Mouse (Mus musculus): ENCODE data around the gene Fbxw10. TPM values are rescaled to one million over a fixed set of nuclear protein-coding genes. Genes with fewer than 3 reads are reported as not detected.

The Fbxw10 gene
- polyA plus RNA-seq, 1 experiment from 2014 or later = 0.25 TPM

DNA sequence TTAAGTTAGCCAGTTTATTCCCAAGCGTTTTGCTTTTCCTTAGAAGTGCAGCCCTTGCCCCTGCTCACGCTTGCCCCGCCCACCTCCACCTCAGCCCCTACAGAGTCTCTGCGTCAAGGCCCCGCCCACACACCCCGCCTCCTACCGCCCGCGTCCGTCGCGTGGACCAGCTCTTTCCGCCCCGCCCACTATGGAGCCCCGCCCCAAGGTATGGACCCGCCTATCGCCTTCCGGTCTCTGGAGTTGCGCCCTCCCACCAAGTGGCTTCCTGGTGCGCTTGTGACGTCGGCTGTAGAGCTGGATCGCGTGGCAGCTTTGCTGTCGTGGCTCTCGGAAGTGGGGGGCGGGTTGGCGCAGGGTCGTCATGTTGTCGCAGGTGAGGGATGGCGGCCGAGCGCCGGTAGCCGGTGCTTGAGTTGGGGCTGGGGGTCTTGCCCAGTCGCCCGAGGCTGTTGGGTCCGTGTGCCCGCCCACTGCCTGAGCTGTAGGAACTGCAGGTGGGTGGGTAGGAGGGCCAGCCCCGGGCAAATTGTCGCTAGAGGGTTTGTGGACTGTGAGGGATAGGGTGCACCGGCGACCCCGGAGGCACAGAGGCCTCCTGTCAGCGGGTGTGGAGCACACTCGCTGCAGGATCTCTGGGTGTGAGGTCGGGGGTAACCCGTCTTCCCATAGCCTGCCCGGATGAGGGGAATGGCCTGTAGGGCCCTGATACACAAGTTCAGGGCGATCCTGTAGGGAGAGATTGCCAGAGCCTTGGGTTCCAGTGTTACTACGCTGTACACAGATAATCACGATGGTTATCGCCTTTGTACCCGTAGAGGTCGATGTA, 32.6 kb downstream of the Fbxw10 start, which contains the start of gene Tvp23b:
Tvp23b (plus strand) TSS at position 236 of the 829 bp plus-strand sequence.
- Histone ChIP-seq H3K27me3 (replicated peaks; ENCODE audit: control insufficient read depth, insufficient read depth, low read length) (no peaks in the 10 kb centered on the region), H3K9me3 (ENCODE audit: control insufficient read depth, low read length) (no peaks in the 10 kb centered on the region), H3K36me3 (ENCODE audit: control insufficient read depth, insufficient read depth) (0 out of 2 replicates have a peak, but pooled peaks cover 2% of the 10 kb centered on the region), H3K9ac (replicated peaks; ENCODE audit: low read depth, low read length) (peak within 1 kb of the TSS; percentile 81), H3K4me2 (ENCODE audit: low read length) (peak within 1 kb of the TSS; percentile 77), H3K27ac (ENCODE audit: low read length) (peak within 1 kb of the TSS; percentile 70), H3K4me1 (replicated peaks; ENCODE audit: control insufficient read depth, insufficient read depth, low read length) (peaks cover 12% of the 10 kb centered on the region), H3K4me3 (replicated peaks; ENCODE audit: low read length) (peak within 1 kb of the TSS; percentile 53)
- peak; percentile 97 for ATAC-seq
- WGBS = 1% methylated on average over 55 of the region's 55 CpGs

DNA sequence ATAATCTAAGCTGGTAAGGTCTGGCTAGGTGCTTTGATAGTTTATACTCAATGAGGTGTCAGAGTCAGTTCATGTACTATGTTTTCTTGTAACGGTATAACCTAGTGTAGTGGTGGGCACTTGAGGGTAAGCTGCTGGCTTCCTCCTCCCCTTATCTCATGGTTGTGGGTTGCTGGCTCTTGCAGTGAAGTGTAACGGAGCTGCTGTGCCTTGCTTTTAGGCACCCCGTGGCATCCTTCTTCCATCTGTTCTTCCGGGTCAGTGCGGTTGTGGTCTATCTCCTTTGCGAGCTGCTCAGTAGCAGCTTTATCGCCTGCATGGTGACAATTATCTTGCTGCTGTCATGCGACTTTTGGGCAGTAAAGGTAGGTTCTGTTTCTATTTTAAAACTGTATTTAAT, 36.5 kb downstream of the Fbxw10 start:
- Histone ChIP-seq H3K9ac (replicated peaks; ENCODE audit: low read depth, low read length) (no peak overlapping the region), H3K36me3 (ENCODE audit: control insufficient read depth, insufficient read depth) (peaks cover 4% of the 10 kb centered on the region; the same call in 1 of the 2 replicates), H3K9me3 (ENCODE audit: control insufficient read depth, low read length) (no peaks in the 10 kb centered on the region), H3K27ac (ENCODE audit: low read length) (no peak overlapping the region), H3K4me1 (replicated peaks; ENCODE audit: control insufficient read depth, insufficient read depth, low read length) (peaks cover 11% of the 10 kb centered on the region), H3K4me2 (ENCODE audit: low read length) (no peak overlapping the region), H3K27me3 (replicated peaks; ENCODE audit: control insufficient read depth, insufficient read depth, low read length) (no peaks in the 10 kb centered on the region), H3K4me3 (replicated peaks; ENCODE audit: low read length) (no peak overlapping the region)
- ATAC-seq = no peak
- 91% methylated on average over 8 of the region's 8 CpGs for WGBS

DNA sequence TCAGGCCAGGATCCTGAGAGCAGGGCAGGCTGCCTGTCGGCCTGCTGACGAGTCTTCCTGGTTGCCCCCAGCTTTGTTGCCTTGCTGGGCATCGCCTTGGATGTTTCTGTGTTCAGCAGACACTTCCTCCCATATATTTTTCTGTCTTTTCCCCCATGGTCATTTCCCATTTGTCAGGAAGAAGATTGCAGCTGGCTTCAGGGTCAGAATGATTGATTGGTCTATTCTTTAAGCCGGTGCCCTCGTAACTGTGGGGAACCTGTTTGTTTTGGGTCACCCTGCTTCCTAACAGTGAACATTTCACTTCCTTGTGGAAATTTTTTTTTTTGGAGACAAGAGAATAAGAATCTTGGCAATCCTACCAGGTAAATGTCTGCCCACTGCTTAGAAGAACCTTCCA, 38.5 kb downstream of the Fbxw10 start:
- Histone ChIP-seq H3K27me3 (replicated peaks; ENCODE audit: control insufficient read depth, insufficient read depth, low read length) (no peaks in the 10 kb centered on the region), H3K9ac (replicated peaks; ENCODE audit: low read depth, low read length) (no peak overlapping the region), H3K36me3 (ENCODE audit: control insufficient read depth, insufficient read depth) (peaks cover 6% of the 10 kb centered on the region; the same call in 1 of the 2 replicates), H3K4me1 (replicated peaks; ENCODE audit: control insufficient read depth, insufficient read depth, low read length) (peaks cover 1% of the 10 kb centered on the region; the same call in 1 of the 2 replicates), H3K4me3 (replicated peaks; ENCODE audit: low read length) (no peak overlapping the region), H3K9me3 (ENCODE audit: control insufficient read depth, low read length) (no peaks in the 10 kb centered on the region), H3K27ac (ENCODE audit: low read length) (no peak overlapping the region), H3K4me2 (ENCODE audit: low read length) (no peak overlapping the region)
- 90% methylated on average over 5 of the region's 5 CpGs for WGBS
- no peak for ATAC-seq

DNA sequence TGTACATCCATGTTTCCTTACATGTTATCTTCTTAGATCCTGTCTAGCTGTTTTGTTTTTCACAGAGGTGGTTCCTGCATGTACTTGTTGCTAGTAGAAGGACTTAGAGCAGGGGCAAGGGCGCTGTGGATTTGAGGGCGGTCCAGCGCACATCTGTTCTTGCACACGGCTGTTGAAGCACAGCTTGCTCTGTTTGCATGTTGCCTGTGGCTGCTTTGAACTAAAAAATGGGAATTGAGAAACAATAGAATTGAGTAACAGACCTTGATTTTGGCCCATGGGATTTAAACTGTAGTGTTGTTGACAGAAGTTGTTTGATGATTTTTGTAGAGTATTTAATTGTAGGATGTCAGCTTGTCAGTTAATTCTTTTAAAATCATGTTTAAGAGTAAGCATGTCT, 43.9 kb downstream of the Fbxw10 start:
- Histone ChIP-seq H3K27me3 (replicated peaks; ENCODE audit: control insufficient read depth, insufficient read depth, low read length) (no peaks in the 10 kb centered on the region), H3K27ac (ENCODE audit: low read length) (no peak overlapping the region), H3K9me3 (ENCODE audit: control insufficient read depth, low read length) (no peaks in the 10 kb centered on the region), H3K36me3 (ENCODE audit: control insufficient read depth, insufficient read depth) (peaks cover 10% of the 10 kb centered on the region), H3K4me3 (replicated peaks; ENCODE audit: low read length) (no peak overlapping the region), H3K9ac (replicated peaks; ENCODE audit: low read depth, low read length) (no peak overlapping the region), H3K4me2 (ENCODE audit: low read length) (no peak overlapping the region), H3K4me1 (replicated peaks; ENCODE audit: control insufficient read depth, insufficient read depth, low read length) (no peaks in the 10 kb centered on the region)
- 89% methylated on average over 4 of the region's 4 CpGs for WGBS
- no peak for ATAC-seq

DNA sequence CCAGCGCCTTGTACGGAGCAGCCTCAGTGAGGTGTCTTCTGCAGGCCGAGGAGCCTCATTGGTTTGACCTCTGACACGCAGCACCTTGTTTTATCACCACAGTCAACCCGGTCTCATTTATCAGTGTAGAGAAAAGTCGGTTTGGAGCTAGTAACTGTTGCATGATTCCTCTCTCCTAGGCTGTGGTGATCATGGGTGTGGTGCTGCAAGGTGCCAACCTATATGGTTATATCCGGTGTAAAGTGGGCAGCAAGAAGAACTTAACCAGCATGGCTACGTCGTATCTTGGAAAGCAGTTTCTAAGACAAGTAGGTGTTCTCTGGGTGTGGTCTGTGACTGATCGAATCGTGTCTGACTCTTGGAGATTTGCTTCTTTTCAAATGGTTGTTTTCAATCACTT, 44.9 kb downstream of the Fbxw10 start:
- Histone ChIP-seq H3K9me3 (ENCODE audit: control insufficient read depth, low read length) (no peaks in the 10 kb centered on the region), H3K4me1 (replicated peaks; ENCODE audit: control insufficient read depth, insufficient read depth, low read length) (no peaks in the 10 kb centered on the region), H3K9ac (replicated peaks; ENCODE audit: low read depth, low read length) (no peak overlapping the region), H3K4me3 (replicated peaks; ENCODE audit: low read length) (no peak overlapping the region), H3K27ac (ENCODE audit: low read length) (no peak overlapping the region), H3K27me3 (replicated peaks; ENCODE audit: control insufficient read depth, insufficient read depth, low read length) (no peaks in the 10 kb centered on the region), H3K4me2 (ENCODE audit: low read length) (no peak overlapping the region), H3K36me3 (ENCODE audit: control insufficient read depth, insufficient read depth) (peaks cover 10% of the 10 kb centered on the region)
- ATAC-seq = no peak
- 97% methylated on average over 11 of the region's 11 CpGs for WGBS

DNA sequence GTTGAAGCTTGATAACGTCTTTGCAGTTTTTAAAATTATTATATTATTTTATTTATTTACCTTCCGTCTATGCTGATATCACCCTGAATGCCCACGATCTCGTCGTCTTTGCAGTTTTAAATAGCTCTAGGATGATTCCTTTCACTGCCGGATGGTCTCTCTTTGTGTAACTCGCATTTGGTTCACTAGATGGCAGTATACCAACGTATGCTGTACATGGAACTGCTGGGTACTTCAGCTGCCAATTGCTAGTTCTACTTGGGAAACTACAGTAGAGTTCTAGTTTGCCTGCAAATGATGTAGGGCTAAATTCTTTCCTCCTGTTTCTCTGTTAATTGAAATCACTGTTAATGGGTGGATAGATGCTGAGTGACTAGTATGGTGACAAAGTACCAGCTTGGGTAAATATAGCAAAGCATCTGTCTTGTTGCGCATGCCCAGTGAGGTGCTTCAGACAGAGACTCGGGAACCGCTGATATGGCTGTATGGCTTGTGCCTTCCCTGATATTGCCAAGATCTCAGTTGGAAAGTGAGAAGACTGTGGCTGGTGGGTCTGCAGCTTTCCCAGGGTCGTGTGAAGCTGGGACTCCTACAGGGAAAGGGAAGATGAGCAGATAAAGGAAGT, 54.9 kb downstream of the Fbxw10 start:
- no peaks in the 10 kb centered on the region for H3K36me3 ChIP-seq (ENCODE audit: control insufficient read depth, insufficient read depth)
- peak; percentile 81 for ATAC-seq
- no peak overlapping the region for H3K4me2 ChIP-seq (ENCODE audit: low read length)
- no peak overlapping the region for H3K27ac ChIP-seq (ENCODE audit: low read length)
- no peak overlapping the region for H3K4me3 ChIP-seq (replicated peaks; ENCODE audit: low read length)
- H3K4me1 ChIP-seq (replicated peaks; ENCODE audit: control insufficient read depth, insufficient read depth, low read length) = no peaks in the 10 kb centered on the region
- H3K9ac ChIP-seq (replicated peaks; ENCODE audit: low read depth, low read length) = no peak overlapping the region
- no peaks in the 10 kb centered on the region for H3K27me3 ChIP-seq (replicated peaks; ENCODE audit: control insufficient read depth, insufficient read depth, low read length)
- 33% methylated on average over 12 of the region's 12 CpGs for WGBS
- no peaks in the 10 kb centered on the region for H3K9me3 ChIP-seq (ENCODE audit: control insufficient read depth, low read length)

DNA sequence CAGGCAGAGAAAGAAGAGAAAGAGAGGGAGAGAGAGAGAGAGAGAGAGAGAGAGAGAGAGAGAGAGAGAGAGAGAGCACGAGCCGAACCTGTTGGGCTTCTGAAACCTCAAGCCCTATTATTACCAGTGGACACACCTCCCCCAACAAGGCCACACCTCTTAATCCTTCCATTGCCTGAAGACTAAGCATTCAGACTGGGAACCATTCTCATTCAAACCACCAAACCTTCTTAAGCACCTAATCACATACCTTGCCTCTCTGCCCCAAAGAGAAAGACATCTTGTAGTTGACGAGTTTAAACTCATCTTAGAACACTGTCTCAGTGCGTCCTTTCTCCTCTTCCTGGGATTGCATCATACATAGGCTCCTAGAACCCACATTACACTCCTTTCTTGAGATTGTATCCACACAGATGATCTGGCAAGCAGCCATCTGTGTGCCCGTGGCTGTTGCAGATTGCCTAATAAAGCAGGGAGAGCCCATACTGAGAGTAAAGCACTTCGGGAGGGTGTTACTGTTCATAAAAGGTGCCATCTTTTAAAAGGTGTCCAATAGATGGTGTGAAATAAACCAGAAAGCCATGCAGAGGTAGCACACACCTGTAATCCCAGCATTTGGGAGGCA, 57.1 kb downstream of the Fbxw10 start:
- no peaks in the 10 kb centered on the region for H3K4me1 ChIP-seq (replicated peaks; ENCODE audit: control insufficient read depth, insufficient read depth, low read length)
- H3K27ac ChIP-seq (ENCODE audit: low read length) = no peak overlapping the region
- no peak for ATAC-seq
- H3K4me3 ChIP-seq (replicated peaks; ENCODE audit: low read length) = no peak overlapping the region
- no peak overlapping the region for H3K4me2 ChIP-seq (ENCODE audit: low read length)
- no peak overlapping the region for H3K9ac ChIP-seq (replicated peaks; ENCODE audit: low read depth, low read length)
- no peaks in the 10 kb centered on the region for H3K27me3 ChIP-seq (replicated peaks; ENCODE audit: control insufficient read depth, insufficient read depth, low read length)
- H3K9me3 ChIP-seq (ENCODE audit: control insufficient read depth, low read length) = no peaks in the 10 kb centered on the region
- H3K36me3 ChIP-seq (ENCODE audit: control insufficient read depth, insufficient read depth) = no peaks in the 10 kb centered on the region
- WGBS = 44% methylated on average over 6 of the region's 6 CpGs

DNA sequence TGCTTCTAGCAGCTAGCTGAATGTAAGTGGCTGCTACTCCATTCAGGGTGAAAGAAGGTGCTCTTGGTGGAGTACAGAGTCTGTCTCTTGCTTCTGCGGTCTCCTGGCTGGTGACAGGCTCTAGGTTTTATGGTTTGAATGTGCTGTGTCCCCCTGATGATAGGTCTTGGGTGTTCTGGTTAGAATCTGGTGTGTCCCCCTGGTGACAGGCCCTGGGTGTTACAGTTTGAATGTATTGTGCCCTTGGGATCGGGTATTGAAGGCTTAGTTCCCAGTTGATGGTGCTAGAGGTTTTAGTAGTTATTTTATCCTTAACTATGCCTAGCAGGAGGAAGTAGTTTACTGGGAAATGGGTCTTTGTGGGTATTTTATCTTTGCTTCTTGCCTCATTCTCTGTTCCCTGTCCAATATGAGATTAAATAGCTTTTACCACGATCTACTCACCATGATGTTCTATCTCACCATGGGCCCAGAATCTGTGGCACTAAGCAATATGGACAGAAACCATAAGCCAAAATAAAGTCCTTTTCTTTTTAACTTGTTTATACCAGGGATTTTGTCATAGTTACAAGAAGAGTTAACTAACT, 62.9 kb downstream of the Fbxw10 start:
- Histone ChIP-seq H3K27ac (ENCODE audit: low read length) (no peak overlapping the region), H3K4me3 (replicated peaks; ENCODE audit: low read length) (no peak overlapping the region), H3K4me1 (replicated peaks; ENCODE audit: control insufficient read depth, insufficient read depth, low read length) (no peaks in the 10 kb centered on the region), H3K9me3 (ENCODE audit: control insufficient read depth, low read length) (no peaks in the 10 kb centered on the region), H3K36me3 (ENCODE audit: control insufficient read depth, insufficient read depth) (no peaks in the 10 kb centered on the region), H3K27me3 (replicated peaks; ENCODE audit: control insufficient read depth, insufficient read depth, low read length) (no peaks in the 10 kb centered on the region), H3K9ac (replicated peaks; ENCODE audit: low read depth, low read length) (no peak overlapping the region), H3K4me2 (ENCODE audit: low read length) (no peak overlapping the region)
- 87% methylated on average over 3 of the region's 3 CpGs for WGBS
- ATAC-seq = no peak

DNA sequence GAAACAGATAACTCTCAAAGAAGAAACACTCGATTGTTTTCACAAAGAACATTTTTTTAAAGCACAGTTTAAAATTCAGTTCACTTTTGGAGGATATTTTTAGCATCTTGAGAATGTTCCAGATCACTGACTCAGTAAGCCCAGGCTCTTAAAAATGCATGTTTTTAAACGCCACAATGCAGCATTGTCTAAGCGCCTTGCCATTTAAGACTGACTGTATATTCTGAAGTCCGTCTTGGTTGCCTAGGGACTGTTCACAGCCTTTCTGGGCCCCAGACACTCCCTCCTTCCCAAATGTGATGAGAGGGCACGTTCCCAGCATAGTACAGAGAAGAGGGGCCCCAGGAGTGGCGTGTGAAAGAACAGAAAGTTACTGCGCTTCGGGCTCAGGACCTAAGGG, 64.5 kb downstream of the Fbxw10 start:
- 31% methylated on average over 8 of the region's 8 CpGs for WGBS
- Histone ChIP-seq H3K4me1 (replicated peaks; ENCODE audit: control insufficient read depth, insufficient read depth, low read length) (no peaks in the 10 kb centered on the region), H3K4me3 (replicated peaks; ENCODE audit: low read length) (no peak overlapping the region), H3K4me2 (ENCODE audit: low read length) (no peak overlapping the region), H3K9me3 (ENCODE audit: control insufficient read depth, low read length) (no peaks in the 10 kb centered on the region), H3K9ac (replicated peaks; ENCODE audit: low read depth, low read length) (no peak overlapping the region), H3K27me3 (replicated peaks; ENCODE audit: control insufficient read depth, insufficient read depth, low read length) (no peaks in the 10 kb centered on the region), H3K27ac (ENCODE audit: low read length) (no peak overlapping the region), H3K36me3 (ENCODE audit: control insufficient read depth, insufficient read depth) (no peaks in the 10 kb centered on the region)
- peak; percentile 33; the same call in 1 of the 2 replicates for ATAC-seq
